Mouse (Mus musculus) spleen, embryonic (tissue): ENCODE results near the gene Gsdma.

Source experiments
- CTCF ChIA-PET: fragments of 350-600 bp; sonication (Branson Sonifier 250); formaldehyde crosslinking; loops from one replicate; lab custom pipeline; 2022; lab: Charles Lee

Gene Gsdma

DNA sequence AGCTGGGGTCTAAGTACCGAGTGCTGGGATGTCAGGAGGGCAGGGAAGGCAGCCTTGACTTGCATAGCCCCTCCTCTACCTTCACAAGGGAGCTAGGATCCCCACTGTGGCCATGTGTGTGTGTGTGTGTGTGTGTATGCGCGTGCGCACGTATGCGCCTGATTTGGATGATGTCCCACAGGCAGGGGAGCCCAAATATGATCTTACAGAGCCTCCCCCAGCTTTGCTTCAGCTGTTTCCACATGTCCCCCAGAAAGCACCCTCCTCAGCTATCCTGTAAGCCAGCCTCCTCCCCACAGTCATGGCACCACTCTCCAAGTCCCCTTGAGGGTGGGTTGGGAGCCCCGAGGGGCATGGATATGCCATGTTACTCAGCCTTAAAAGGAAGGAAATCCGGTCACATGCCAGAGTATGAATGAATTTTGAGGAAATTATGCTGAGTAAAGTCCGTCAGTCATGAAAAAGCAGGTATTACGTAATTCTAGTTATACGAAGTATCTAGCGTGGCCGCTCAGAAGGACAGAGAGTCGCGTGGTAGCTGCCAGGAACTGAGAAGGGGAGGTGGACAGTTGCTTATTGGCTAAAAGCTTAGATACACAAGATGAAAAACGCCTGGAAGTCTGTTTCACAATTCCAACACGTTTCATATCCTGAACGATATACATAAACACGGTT, 44.3 kb downstream of the Gsdma start:
- CTCF ChIA-PET: interaction anchor here (0.6 kb wide), 1 partner anchor 528 kb away, joined by 4 read pairs; no protein-coding TSS in a partner anchor

DNA sequence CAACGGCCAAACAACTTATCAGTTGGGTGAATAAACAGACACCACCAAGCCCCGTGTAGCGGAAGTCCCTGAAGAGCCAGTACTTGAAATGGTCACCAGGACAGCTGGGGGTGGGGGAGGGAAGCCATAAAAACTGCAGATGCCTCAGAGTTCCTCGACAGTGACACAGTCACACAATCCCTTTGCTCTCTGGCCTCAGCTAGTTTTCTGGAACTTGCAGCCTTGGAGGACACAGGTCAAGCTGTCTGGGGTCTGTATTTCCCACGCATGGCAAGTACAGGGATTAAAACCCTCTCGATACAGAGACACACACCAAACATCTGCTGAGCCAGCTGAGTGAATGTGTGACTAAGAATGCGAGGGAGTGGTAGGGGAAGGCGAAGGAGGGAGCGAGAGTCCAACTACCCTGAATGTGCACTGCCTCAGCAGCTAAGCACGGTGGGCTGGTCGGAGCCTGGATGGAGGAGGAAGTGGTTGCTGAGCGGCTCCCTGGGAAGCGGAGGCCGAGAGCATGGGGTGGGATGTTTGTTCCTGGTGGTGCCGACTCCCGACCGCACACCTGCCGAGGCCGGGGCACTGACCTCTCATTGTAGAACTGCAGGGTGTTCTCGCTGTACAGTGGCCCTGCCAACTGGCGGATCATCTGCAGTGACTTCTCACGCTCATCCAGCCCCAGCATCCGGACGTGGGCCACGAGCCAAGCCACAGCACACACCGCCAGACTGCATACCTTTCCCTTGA, 45.0 kb downstream of the Gsdma start:
- CTCF ChIA-PET: no interaction called here

DNA sequence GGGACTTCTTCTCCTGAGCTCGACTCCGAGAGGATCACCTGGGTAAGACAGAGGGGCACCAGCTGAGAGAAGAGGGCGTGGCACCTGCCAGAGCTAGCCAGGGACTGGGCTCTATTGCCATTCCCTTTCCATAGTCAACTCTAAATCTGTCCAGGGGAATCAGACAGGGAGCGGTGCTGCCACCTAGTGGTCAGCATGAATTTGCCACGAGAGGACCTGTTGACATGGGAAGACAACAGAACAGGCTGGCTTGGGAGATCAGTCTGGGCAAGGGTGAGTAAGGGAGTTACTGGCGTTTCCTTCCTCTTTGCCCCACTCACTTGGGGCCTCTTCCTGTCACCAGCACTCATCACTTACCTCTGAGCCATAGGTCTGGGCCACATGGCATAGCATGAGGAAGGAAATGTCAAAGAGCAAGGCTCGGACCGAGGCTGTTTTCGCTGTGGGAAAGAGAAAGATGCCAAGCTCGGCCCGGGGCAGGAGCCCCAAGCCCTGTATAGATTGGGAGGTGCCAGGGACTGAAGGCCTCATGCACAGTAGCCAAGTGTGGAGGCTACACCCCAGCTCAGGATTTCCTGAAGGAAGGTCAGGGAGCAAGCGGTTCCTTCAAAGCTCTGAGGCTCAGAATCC, 46.4 kb downstream of the Gsdma start:
- CTCF ChIA-PET: interaction anchor here (0.6 kb wide), 1 partner anchor 66 kb away, joined by 19 read pairs; no protein-coding TSS in a partner anchor

DNA sequence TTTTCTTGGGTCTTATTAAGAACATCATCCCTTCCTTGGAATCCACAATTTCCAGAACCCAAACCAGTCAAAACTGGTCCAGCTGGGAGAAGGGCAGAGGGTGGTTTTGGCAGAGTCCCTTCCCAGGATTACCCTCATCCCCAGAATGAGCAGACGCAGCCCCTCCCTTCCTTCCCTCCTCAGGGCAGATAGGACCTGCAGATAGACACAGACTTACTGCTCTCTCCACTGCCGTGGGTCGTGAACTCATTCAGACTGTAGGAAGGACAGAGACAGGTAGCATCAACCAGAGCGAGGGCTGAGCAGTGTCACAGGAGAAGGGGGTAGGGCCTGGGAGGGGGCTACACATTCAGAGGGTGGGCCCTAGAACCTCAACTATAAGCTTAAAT, 46.9 kb downstream of the Gsdma start:
- CTCF ChIA-PET: no interaction called here

DNA sequence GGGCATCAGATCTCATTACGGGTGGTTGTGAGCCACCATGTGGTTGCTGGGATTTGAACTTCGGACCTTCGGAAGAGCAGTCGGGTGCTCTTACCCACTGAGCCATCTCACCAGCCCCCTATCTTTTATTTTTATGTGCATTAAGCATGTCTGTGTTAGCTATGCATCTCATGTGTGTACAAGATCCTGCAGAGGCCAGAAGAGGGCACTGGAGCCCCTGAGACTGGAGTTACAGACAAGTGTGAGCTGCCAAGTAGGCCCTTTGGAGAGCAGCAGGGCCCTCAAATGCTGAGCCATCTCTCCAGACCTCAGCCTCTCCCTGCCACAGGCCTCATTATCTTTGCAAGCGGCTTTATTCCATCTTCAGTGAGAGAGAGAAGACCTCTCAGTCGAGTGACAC, 47.9 kb downstream of the Gsdma start:
- CTCF ChIA-PET: interaction anchor here (0.5 to 1.0 kb wide), 2 partner anchors 70 to 75 kb away, joined by 3 to 4 read pairs; no protein-coding TSS in a partner anchor

DNA sequence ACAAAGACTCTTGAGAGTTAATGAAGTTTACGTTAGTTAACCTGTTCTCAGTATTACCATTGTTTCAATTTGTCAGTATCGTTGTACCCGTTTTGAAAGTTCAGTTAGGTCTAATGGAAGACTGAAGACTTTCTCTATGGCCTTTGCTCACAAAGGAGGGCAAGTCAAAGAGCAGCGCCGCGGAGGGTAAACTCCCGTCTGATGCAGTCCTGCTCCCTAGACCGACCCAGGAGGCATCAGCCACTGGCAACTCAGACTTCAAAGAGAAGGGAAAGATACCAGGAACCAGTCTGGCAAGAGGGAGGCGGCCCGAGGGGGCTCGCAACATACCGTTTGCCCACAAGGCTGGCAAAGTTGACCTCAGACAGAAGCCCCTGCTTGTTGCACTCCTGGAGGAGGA, 49.6 kb downstream of the Gsdma start:
- CTCF ChIA-PET: no interaction called here

DNA sequence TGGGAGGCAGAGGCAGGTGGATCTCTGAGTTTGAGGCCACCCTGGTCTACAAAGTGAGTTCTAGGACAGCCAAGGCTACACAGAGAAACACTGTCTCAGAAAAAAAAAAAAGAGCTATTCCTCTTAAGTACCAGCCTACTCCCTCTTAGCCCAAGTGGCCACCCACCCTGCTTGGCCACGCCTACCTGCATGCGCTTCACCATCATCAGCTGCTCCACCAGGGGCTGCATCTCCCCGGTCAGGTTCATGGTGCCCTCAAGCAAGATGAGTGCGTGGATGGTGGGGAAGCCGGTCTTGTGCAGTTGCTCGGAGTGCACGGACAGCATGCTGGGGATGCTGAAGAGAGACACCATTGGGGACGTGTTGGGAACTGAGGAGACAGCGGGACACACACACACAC, 51.8 kb downstream of the Gsdma start:
- CTCF ChIA-PET: no interaction called here

DNA sequence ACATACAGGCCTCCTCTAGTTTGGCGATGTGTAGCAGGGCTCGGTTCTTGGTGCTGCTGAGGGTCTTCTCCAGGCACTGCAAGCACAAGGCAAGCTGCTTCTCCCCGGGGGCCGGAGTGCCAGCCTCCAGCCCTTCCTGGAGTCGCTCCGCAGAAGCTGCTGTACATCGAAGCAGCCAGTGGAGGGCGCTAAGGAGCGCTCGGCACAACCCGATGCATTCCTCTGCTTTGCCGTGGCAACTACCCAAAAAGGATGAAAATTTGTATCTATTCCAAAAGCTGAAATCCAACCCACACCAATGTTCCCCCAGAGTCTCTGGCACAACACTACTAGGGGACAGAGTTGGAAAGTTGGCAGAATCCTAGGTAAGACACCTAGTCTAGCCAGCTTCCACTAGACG, 53.8 kb downstream of the Gsdma start:
- CTCF ChIA-PET: interaction anchor here (0.6 to 1.4 kb wide), 2 partner anchors 24 to 69 kb away, joined by 3 to 5 read pairs; no protein-coding TSS in a partner anchor

DNA sequence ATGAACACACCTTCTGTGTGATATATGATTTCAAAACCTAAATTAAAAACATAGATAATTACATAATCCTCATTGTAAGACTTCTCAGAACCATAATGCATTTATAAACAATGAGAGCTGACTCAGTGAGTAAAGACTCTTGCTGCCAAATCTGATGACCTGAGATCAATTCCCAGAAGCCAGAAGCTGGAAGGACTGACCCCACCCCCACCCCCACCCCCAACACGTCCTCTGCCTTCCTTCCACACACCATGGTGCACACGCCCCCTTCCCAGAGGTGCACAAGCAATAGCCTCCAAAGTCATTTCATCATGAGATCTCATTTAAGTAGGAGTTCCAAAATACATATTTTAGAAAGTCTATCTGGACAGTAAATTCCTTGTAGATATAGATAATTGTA, 56.6 kb downstream of the Gsdma start:
- CTCF ChIA-PET: no interaction called here

DNA sequence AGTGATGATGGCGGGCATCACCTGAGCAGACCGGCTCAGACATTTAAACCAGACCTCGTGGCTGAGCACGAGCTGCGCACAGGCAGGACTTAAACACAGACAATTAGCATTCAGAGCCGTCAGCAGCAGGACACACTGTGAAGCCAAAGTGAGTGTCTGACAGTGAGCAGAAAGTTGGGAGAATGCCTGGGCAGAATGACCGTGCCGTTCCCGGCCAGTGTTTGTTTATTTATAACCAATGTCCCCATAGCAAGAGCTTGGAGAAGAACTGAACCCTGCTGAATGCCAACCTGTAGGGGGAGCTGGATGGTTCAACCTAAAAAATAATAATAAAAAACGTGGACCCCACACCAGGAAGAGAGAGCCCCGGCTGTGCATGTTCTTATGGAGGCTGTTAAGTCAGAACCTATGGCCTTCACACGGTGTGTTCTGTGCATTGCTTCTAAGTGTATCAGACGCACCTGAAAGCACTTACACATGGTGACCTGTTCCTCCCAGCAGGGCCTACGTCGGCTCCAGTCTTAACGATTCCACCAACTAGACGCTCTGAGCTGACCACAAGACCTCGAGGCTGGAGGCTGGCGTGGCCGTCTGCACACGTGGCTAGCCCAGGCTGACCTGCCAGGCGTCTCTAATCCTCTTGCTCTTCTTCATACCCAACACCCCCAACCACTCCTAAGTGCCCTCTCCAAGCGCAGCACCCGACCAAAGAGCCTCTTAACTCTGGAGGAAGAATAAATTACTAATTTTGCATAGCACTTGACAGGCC, 57.5 kb downstream of the Gsdma start:
- CTCF ChIA-PET: no interaction called here

DNA sequence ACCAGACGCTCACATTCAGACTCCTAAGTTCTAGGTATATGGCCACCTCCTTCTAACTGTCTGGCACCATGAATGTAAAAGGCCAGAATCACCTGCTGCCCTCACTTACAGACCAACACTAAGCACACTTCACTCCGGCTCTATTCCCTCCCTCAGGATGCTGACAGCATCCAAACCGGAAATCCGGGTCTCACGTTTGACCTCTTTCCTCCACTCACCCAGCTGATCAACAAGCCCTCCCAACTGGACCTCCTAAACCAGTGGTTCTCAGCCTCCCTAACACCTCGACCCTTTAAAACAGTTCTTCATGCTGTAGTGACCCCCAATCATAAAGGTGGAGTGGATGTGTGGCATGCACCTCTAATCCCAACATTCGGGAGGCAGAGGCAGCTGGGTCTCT, 58.9 kb downstream of the Gsdma start:
- CTCF ChIA-PET: no interaction called here

DNA sequence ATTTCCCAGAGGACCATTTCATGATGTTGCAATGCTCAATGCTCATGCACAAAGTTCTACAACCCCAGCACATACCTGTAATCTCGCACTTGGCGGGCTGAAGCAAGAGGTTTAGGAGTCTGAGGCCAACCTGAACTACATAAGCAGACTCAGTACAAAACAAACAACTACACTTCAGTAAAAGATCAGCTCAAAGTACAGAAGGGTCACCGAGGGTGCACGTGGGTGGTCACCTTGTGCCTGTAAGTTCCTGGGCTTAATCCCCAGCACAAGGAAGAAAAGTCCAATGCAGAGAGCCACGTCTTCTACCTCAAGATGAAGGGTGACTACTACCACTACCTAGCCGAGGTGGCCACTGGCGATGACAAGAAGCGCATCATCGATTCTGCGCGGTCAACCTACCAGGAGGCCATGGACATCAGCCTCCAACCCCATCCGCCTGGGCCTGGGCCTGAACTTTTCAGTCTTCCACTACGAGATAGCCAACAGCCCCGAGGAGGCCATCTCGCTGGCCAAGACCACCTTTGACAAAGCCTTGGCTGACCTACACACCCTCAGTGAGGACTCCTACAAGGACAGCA, 61.9 kb downstream of the Gsdma start:
- CTCF ChIA-PET: no interaction called here
